In the genomic region with DNA sequence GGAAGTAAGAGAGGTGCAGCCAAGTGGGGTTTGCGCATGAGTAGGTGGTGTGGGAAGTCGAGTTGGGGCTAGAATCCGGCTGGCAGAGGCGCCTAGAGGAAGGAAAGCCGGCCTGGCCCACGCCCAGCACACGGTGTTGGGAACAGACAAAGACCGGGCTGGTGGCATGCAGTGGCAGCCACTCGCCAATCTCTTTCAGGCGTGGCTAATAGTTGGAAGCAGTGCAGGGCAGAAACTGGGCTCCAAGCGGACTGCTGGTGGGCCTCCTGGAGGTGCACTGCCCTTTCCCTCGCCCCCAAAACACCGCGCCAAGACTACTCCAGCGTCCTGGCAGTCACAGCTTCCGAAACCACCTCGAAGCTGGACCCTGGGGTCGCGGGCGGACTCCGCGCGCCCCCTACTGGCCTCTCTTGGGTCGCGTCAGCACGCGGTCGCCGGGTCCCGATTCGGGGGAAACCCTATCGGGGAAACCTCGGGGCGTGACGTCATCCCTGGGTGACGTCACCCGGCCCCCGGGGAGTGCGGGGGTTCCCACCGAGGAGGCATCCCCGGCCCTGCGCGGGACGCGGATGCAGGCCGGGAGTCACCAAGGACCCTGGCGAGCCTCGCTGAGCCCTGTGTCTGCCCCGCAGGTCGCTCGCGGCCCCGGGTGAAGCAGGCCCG, we compare ENCODE assay signal across 8 mouse cellular contexts. TPM values are rescaled to one million over a fixed set of nuclear protein-coding genes. Genes with fewer than 3 reads are reported as not detected.
DNase-seq lines count a peak whose midpoint lies in the region; ATAC-seq and TF ChIP-seq lines count a peak whose summit lies in the region.

No protein-coding gene starts in this region.

- TF ChIP-seq EP300 in liver, postnatal 0 days (IDR thresholded peaks at IDR 0.05; ENCODE audit: low read depth): no peak

- no peak overlapping the region for H3K27ac ChIP-seq in bone marrow macrophage, adult 2 months (ENCODE audit: insufficient read depth, low read depth, low read length)
- H3K27ac ChIP-seq in embryonic facial prominence, embryonic 15.5 days (replicated peaks): peak overlapping the region; percentile 71
- H3K27ac ChIP-seq in heart, embryonic 12.5 days (ENCODE audit: poor library complexity, severe bottlenecking): no peak overlapping the region
- H3K27ac ChIP-seq in kidney, embryonic 16.5 days (ENCODE audit: low read length): peak overlapping the region; percentile 44; the same call in 1 of the 2 replicates
- no peak overlapping the region for H3K27ac ChIP-seq in liver, postnatal 0 days (ENCODE audit: low read depth)
- peak overlapping the region; percentile 92 for H3K27ac ChIP-seq in neural tube, embryonic 13.5 days (replicated peaks)

- peak; percentile 70 for ATAC-seq in embryonic facial prominence, embryonic 15.5 days (ENCODE audit: insufficient number of reproducible peaks, low FRiP score, low TSS enrichment, low read depth)
- peak; percentile 65 for ATAC-seq in heart, embryonic 12.5 days (ENCODE audit: insufficient number of reproducible peaks, low FRiP score)
- ATAC-seq in kidney, embryonic 16.5 days (ENCODE audit: low FRiP score, low TSS enrichment): peak; percentile 69
- peak; percentile 75 for ATAC-seq in liver, postnatal 0 days
- peak; percentile 55 for ATAC-seq in neural tube, embryonic 13.5 days (ENCODE audit: low read depth)

- no peak for TF ChIP-seq POLR2A in bone marrow macrophage, adult 2 months (IDR thresholded peaks at IDR 0.05; ENCODE audit: borderline replicate concordance, low read depth, low read length)

- under 1% methylated on average over 54 of the region's 54 CpGs for WGBS in embryonic facial prominence, embryonic 15.5 days
- WGBS in heart, embryonic 12.5 days: 1% methylated on average over 54 of the region's 54 CpGs
- 1% methylated on average over 53 of the region's 54 CpGs for WGBS in kidney, embryonic 16.5 days
- 2% methylated on average over 50 of the region's 54 CpGs for WGBS in liver, postnatal 0 days (ENCODE audit: insufficient replicate concordance)
- WGBS in neural tube, embryonic 13.5 days: 1% methylated on average over 52 of the region's 54 CpGs

- H3K36me3 ChIP-seq in embryonic facial prominence, embryonic 15.5 days: peaks cover 26% of the 10 kb centered on the region
- peaks cover 24% of the 10 kb centered on the region for H3K36me3 ChIP-seq in heart, embryonic 12.5 days
- peaks cover 23% of the 10 kb centered on the region for H3K36me3 ChIP-seq in kidney, embryonic 16.5 days (ENCODE audit: insufficient read depth, low read length)
- no peaks in the 10 kb centered on the region for H3K36me3 ChIP-seq in liver, postnatal 0 days (replicated peaks; ENCODE audit: insufficient read depth, low read length)
- H3K36me3 ChIP-seq in neural tube, embryonic 13.5 days: peaks cover 33% of the 10 kb centered on the region

- H3K4me3 ChIP-seq in bone marrow macrophage, adult 2 months (ENCODE audit: insufficient read depth, low read length): peak overlapping the region; percentile 61
- H3K4me3 ChIP-seq in embryonic facial prominence, embryonic 15.5 days (replicated peaks): peak overlapping the region; percentile 60
- H3K4me3 ChIP-seq in heart, embryonic 12.5 days: peak overlapping the region; percentile 58
- H3K4me3 ChIP-seq in kidney, embryonic 16.5 days (ENCODE audit: low read length): peak overlapping the region; percentile 63
- peak overlapping the region; percentile 62 for H3K4me3 ChIP-seq in liver, postnatal 0 days (ENCODE audit: low read depth, low read length)
- peak overlapping the region; percentile 49 for H3K4me3 ChIP-seq in neural tube, embryonic 13.5 days

- H3K9ac ChIP-seq in embryonic facial prominence, embryonic 15.5 days: peak overlapping the region; percentile 51
- H3K9ac ChIP-seq in heart, embryonic 12.5 days: peak overlapping the region; percentile 72
- H3K9ac ChIP-seq in kidney, embryonic 16.5 days (replicated peaks; ENCODE audit: low read length): peak overlapping the region; percentile 78
- H3K9ac ChIP-seq in liver, postnatal 0 days (replicated peaks): peak overlapping the region; percentile 57
- H3K9ac ChIP-seq in neural tube, embryonic 13.5 days: peak overlapping the region; percentile 85

- H3K27me3 ChIP-seq in embryonic facial prominence, embryonic 15.5 days: no peaks in the 10 kb centered on the region
- H3K27me3 ChIP-seq in heart, embryonic 12.5 days (replicated peaks): peaks cover 73% of the 10 kb centered on the region
- no peaks in the 10 kb centered on the region for H3K27me3 ChIP-seq in kidney, embryonic 16.5 days (ENCODE audit: insufficient read depth, low read length)
- peaks cover 46% of the 10 kb centered on the region for H3K27me3 ChIP-seq in liver, postnatal 0 days (ENCODE audit: insufficient read depth, low read length)
- H3K27me3 ChIP-seq in neural tube, embryonic 13.5 days: no peaks in the 10 kb centered on the region

- H3K4me2 ChIP-seq in embryonic facial prominence, embryonic 15.5 days (replicated peaks): peak overlapping the region; percentile 100
- H3K4me2 ChIP-seq in heart, embryonic 12.5 days: peak overlapping the region; percentile 93
- H3K4me2 ChIP-seq in kidney, embryonic 16.5 days (replicated peaks; ENCODE audit: low read depth, low read length): peak overlapping the region; percentile 100
- H3K4me2 ChIP-seq in liver, postnatal 0 days (ENCODE audit: low read depth, low read length): peak overlapping the region; percentile 96
- peak overlapping the region; percentile 93 for H3K4me2 ChIP-seq in neural tube, embryonic 13.5 days

- H3K4me1 ChIP-seq in bone marrow macrophage, adult 2 months (ENCODE audit: control insufficient read depth, insufficient read depth, low read length): no peaks in the 10 kb centered on the region
- H3K4me1 ChIP-seq in embryonic facial prominence, embryonic 15.5 days: peaks cover 48% of the 10 kb centered on the region
- peaks cover 33% of the 10 kb centered on the region for H3K4me1 ChIP-seq in heart, embryonic 12.5 days (replicated peaks)
- peaks cover 25% of the 10 kb centered on the region for H3K4me1 ChIP-seq in kidney, embryonic 16.5 days (ENCODE audit: insufficient read depth, low read length)
- peaks cover 24% of the 10 kb centered on the region for H3K4me1 ChIP-seq in liver, postnatal 0 days (ENCODE audit: insufficient read depth)
- H3K4me1 ChIP-seq in neural tube, embryonic 13.5 days (replicated peaks): peaks cover 90% of the 10 kb centered on the region

- peak; percentile 89 to 90 for DNase-seq in CD8-positive naive resting alpha-beta T cell, adult 2 months (ENCODE audit: low read depth in 2 of 2, low spot score in 2 of 2)
- DNase-seq in liver, postnatal 0 days: peak; percentile 88
- peak; percentile 74 for DNase-seq in testis, postnatal 14 days (ENCODE audit: low spot score)

- H3K9me3 ChIP-seq in embryonic facial prominence, embryonic 15.5 days (replicated peaks): no peaks in the 10 kb centered on the region
- H3K9me3 ChIP-seq in heart, embryonic 12.5 days (replicated peaks): no peaks in the 10 kb centered on the region
- H3K9me3 ChIP-seq in kidney, embryonic 16.5 days (ENCODE audit: low read length): no peaks in the 10 kb centered on the region
- H3K9me3 ChIP-seq in liver, postnatal 0 days (ENCODE audit: low read length): no peaks in the 10 kb centered on the region
- no peaks in the 10 kb centered on the region for H3K9me3 ChIP-seq in neural tube, embryonic 13.5 days

- TF ChIP-seq CTCF in bone marrow macrophage, adult 2 months (IDR thresholded peaks at IDR 0.05; ENCODE audit: low read depth, low read length): peak; percentile 90
- peak; percentile 91 for TF ChIP-seq CTCF in liver, postnatal 0 days (IDR thresholded peaks at IDR 0.05; ENCODE audit: low read depth)

RNA-seq across cellular contexts. Expression of a gene that starts 7.2 kb away (rescaled TPM):
- not detected in 2 replicates for polyA plus RNA-seq in bone marrow macrophage, adult 2 months (2012; ENCODE audit: insufficient read depth, insufficient read length, missing spikeins)
- polyA plus RNA-seq in embryonic facial prominence, embryonic 15.5 days (2015; fragmentation: Nextera tagmentation; extraction: Ambion mirVana): 1.5 TPM in 2 replicates
- 0.41 TPM in 1 of 2 replicates, not detected in the other for polyA plus RNA-seq in heart, embryonic 12.5 days (2016; fragmentation: Nextera tagmentation; extraction: Ambion mirVana)
- polyA plus RNA-seq in kidney, embryonic 16.5 days (2015; fragmentation: Nextera tagmentation; extraction: Ambion mirVana): 0.37 and 0.59 TPM in 2 replicates
- not detected in 2 replicates for polyA plus RNA-seq in liver, postnatal 0 days (2015; fragmentation: Nextera tagmentation; extraction: Ambion mirVana)
- 2.5 and 3.1 TPM in 2 replicates for polyA plus RNA-seq in neural tube, embryonic 13.5 days (2015; fragmentation: Nextera tagmentation; extraction: Ambion mirVana)

RNA-seq across cellular contexts. Expression of a gene that starts 16.6 kb away (rescaled TPM):
- 0.62 and 1.2 TPM in 2 replicates for polyA plus RNA-seq in bone marrow macrophage, adult 2 months (2012; ENCODE audit: insufficient read depth, insufficient read length, missing spikeins)
- polyA plus RNA-seq in embryonic facial prominence, embryonic 15.5 days (2015; fragmentation: Nextera tagmentation; extraction: Ambion mirVana): 190 and 193 TPM in 2 replicates
- 101 TPM in 2 replicates for polyA plus RNA-seq in heart, embryonic 12.5 days (2016; fragmentation: Nextera tagmentation; extraction: Ambion mirVana)
- 177 and 194 TPM in 2 replicates for polyA plus RNA-seq in kidney, embryonic 16.5 days (2015; fragmentation: Nextera tagmentation; extraction: Ambion mirVana)
- polyA plus RNA-seq in liver, postnatal 0 days (2015; fragmentation: Nextera tagmentation; extraction: Ambion mirVana): 4.1 and 4.2 TPM in 2 replicates
- 574 and 615 TPM in 2 replicates for polyA plus RNA-seq in neural tube, embryonic 13.5 days (2015; fragmentation: Nextera tagmentation; extraction: Ambion mirVana)

RNA-seq across cellular contexts. Expression of a gene that starts 26.4 kb away (rescaled TPM):
- 42.1 and 43.0 TPM in 2 replicates for polyA plus RNA-seq in bone marrow macrophage, adult 2 months (2012; ENCODE audit: insufficient read depth, insufficient read length, missing spikeins)
- polyA plus RNA-seq in embryonic facial prominence, embryonic 15.5 days (2015; fragmentation: Nextera tagmentation; extraction: Ambion mirVana): 43.8 and 45.1 TPM in 2 replicates
- 27.6 and 29.1 TPM in 2 replicates for polyA plus RNA-seq in heart, embryonic 12.5 days (2016; fragmentation: Nextera tagmentation; extraction: Ambion mirVana)
- 17.4 and 25.6 TPM in 2 replicates for polyA plus RNA-seq in kidney, embryonic 16.5 days (2015; fragmentation: Nextera tagmentation; extraction: Ambion mirVana)
- 15.9 and 16.7 TPM in 2 replicates for polyA plus RNA-seq in liver, postnatal 0 days (2015; fragmentation: Nextera tagmentation; extraction: Ambion mirVana)
- polyA plus RNA-seq in neural tube, embryonic 13.5 days (2015; fragmentation: Nextera tagmentation; extraction: Ambion mirVana): 35.7 and 38.5 TPM in 2 replicates

RNA-seq across cellular contexts. Expression of a gene that starts 42.2 kb away (rescaled TPM):
- polyA plus RNA-seq in bone marrow macrophage, adult 2 months (2012; ENCODE audit: insufficient read depth, insufficient read length, missing spikeins): 6.0 TPM in 2 replicates
- polyA plus RNA-seq in embryonic facial prominence, embryonic 15.5 days (2015; fragmentation: Nextera tagmentation; extraction: Ambion mirVana): 165 and 180 TPM in 2 replicates
- polyA plus RNA-seq in heart, embryonic 12.5 days (2016; fragmentation: Nextera tagmentation; extraction: Ambion mirVana): 427 and 428 TPM in 2 replicates
- polyA plus RNA-seq in kidney, embryonic 16.5 days (2015; fragmentation: Nextera tagmentation; extraction: Ambion mirVana): 162 and 169 TPM in 2 replicates
- 15.9 and 17.0 TPM in 2 replicates for polyA plus RNA-seq in liver, postnatal 0 days (2015; fragmentation: Nextera tagmentation; extraction: Ambion mirVana)
- 155 and 167 TPM in 2 replicates for polyA plus RNA-seq in neural tube, embryonic 13.5 days (2015; fragmentation: Nextera tagmentation; extraction: Ambion mirVana)

RNA-seq across cellular contexts. Expression of a gene that starts 44.7 kb away (rescaled TPM):
- polyA plus RNA-seq in bone marrow macrophage, adult 2 months (2012; ENCODE audit: insufficient read depth, insufficient read length, missing spikeins): not detected in 2 replicates
- polyA plus RNA-seq in embryonic facial prominence, embryonic 15.5 days (2015; fragmentation: Nextera tagmentation; extraction: Ambion mirVana): 0.16 TPM in 1 of 2 replicates, not detected in the other
- 0.96 TPM in 1 of 2 replicates, not detected in the other for polyA plus RNA-seq in heart, embryonic 12.5 days (2016; fragmentation: Nextera tagmentation; extraction: Ambion mirVana)
- 0.28 and 0.79 TPM in 2 replicates for polyA plus RNA-seq in kidney, embryonic 16.5 days (2015; fragmentation: Nextera tagmentation; extraction: Ambion mirVana)
- polyA plus RNA-seq in liver, postnatal 0 days (2015; fragmentation: Nextera tagmentation; extraction: Ambion mirVana): 403 and 418 TPM in 2 replicates
- polyA plus RNA-seq in neural tube, embryonic 13.5 days (2015; fragmentation: Nextera tagmentation; extraction: Ambion mirVana): 0.25 TPM in 1 of 2 replicates, not detected in the other

Comparison
In these comparisons a context has a peak if more than half of its experiments do, and no peak if none do; other contexts are left out.
1. H3K27ac ChIP-seq: peak in embryonic facial prominence, embryonic 15.5 days (single experiment), kidney, embryonic 16.5 days (single experiment) and neural tube, embryonic 13.5 days (single experiment); none in bone marrow macrophage, adult 2 months (single experiment), heart, embryonic 12.5 days (single experiment) and liver, postnatal 0 days (single experiment).
2. RNA of a gene that starts 16.6 kb away (polyA plus RNA-seq): 574 to 615 TPM in neural tube, embryonic 13.5 days, 190 to 193 TPM in embryonic facial prominence, embryonic 15.5 days, 177 to 194 TPM in kidney, embryonic 16.5 days and 101 TPM in heart, embryonic 12.5 days; 4.1 to 4.2 TPM in liver, postnatal 0 days and 0.62 to 1.2 TPM in bone marrow macrophage, adult 2 months; every median in the first group is over 10 times any median in the second.
3. Peak in every context shown above with its lines, with median percentiles within 50 percentile points of each other: DNase-seq, H3K4me3 ChIP-seq, ATAC-seq, H3K4me2 ChIP-seq and H3K9ac ChIP-seq.